Mouse (Mus musculus) limb, embryonic 12.5 days (tissue): ENCODE measurements around the gene Smyd3. TPM values are rescaled to one million over a fixed set of nuclear protein-coding genes. Genes with fewer than 3 reads are reported as not detected.

Experiments
- ATAC-seq: fragments of 200-750 bp; cut with Nextera tagmentation; 2 replicates; pipeline ENCODE4 v1.8.0; 2017; ENCODE audit warnings: low read depth, moderate TSS enrichment; ENCODE audit not compliant: insufficient number of reproducible peaks, insufficient read depth, low FRiP score, low TSS enrichment
- H3K27ac ChIP-seq: fragments of 300-500 bp; sonication (generic); 2 replicates; pipeline ENCODE4 v1.5.1; 2016; ENCODE audit warnings: mild to moderate bottlenecking, moderate library complexity
- H3K27me3 ChIP-seq: fragments of 300-500 bp; sonication (generic); 2 replicates; pipeline ENCODE4 v1.6.1; 2016; ENCODE audit warnings: mild to moderate bottlenecking, moderate library complexity
- H3K36me3 ChIP-seq: fragments of 300-500 bp; sonication (generic); 2 replicates; pipeline ENCODE4 v1.6.1; 2016; ENCODE audit warnings: mild to moderate bottlenecking, moderate library complexity
- H3K4me1 ChIP-seq: fragments of 300-500 bp; sonication (generic); replicated peaks from 2 replicates; pipeline ENCODE4 v1.6.1; 2016
- H3K4me2 ChIP-seq: fragments of 300-500 bp; sonication (generic); 2 replicates; pipeline ENCODE4 v1.6.1; 2016; ENCODE audit warnings: mild to moderate bottlenecking, moderate library complexity
- H3K4me3 ChIP-seq: fragments of 300-500 bp; sonication (generic); replicated peaks from 2 replicates; pipeline ENCODE4 v1.5.1; 2016; ENCODE audit warnings: mild to moderate bottlenecking
- H3K9ac ChIP-seq: fragments of 300-500 bp; sonication (generic); replicated peaks from 2 replicates; pipeline ENCODE4 v1.6.1; 2016; ENCODE audit warnings: mild to moderate bottlenecking, moderate library complexity
- H3K9me3 ChIP-seq: fragments of 300-500 bp; sonication (generic); 2 replicates; pipeline ENCODE4 v1.6.1; 2016; ENCODE audit warnings: mild to moderate bottlenecking, moderate library complexity
- WGBS: fragments of 180-500 bp; shearing (Covaris S2); methylation state at CpG from one replicate; pipeline ENCODE4 v1.1.7; 2016; 5-methylcytosine and 5-hydroxymethylcytosine counted together
- polyA plus RNA-seq: library from polyadenylated mRNA; unstranded; fragments of >200 nt; fragmentation: Nextera tagmentation; extraction: Ambion mirVana; gene quantifications from 2 replicates; pipeline ENCODE4 v1.2.1, GENCODE M21; 2016

The Smyd3 gene
- polyA plus RNA-seq, 1 experiment from 2014 or later = 26.5 TPM

DNA sequence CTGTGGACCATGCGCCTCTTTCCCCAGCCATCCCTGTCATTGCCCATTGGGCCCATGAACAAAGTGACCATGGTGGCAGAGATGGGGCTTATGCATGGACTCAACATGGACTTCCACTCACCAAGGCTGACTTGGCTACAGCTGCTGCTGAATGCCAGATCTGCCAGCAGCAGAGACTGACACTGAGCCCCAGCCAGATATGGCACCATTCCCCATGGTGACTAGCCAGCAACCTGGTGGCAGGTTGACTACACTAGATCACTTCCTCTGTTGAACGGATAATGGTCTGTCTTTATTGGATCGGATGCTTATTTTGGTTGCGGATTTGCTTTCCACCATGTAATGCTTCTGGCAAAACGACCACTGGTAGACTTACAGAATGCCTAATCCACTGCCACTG, 486.3 kb downstream of the Smyd3 start:
- H3K27ac ChIP-seq = no peak overlapping the region
- no peak overlapping the region for H3K9ac ChIP-seq
- ATAC-seq = no peak
- H3K36me3 ChIP-seq = no peaks in the 10 kb centered on the region
- H3K9me3 ChIP-seq = no peaks in the 10 kb centered on the region
- WGBS = 95% methylated on average over 5 of the region's 5 CpGs
- H3K4me2 ChIP-seq = no peak overlapping the region
- H3K27me3 ChIP-seq = no peaks in the 10 kb centered on the region
- H3K4me3 ChIP-seq = no peak overlapping the region
- no peaks in the 10 kb centered on the region for H3K4me1 ChIP-seq

DNA sequence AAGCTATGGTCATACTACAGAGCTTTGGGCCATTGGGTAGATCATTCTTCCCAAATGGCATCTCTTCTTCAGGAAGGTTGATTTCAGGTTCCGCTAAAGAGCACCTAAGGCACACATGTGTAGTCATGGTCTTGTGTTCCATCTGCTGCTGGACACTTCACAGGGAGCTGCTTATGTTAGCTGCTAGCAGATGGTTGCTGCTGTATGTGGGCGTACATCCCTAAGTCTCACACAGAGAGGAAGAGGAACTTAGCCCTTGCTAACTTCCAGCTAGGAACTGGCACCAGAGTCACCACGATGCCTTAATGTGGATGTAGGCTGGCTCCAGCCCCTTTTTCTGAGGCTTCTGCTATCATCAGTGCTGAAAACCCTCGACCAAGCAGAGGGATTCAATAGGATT, 491.2 kb downstream of the Smyd3 start:
- H3K27ac ChIP-seq = no peak overlapping the region
- 96% methylated on average over 4 of the region's 4 CpGs for WGBS

DNA sequence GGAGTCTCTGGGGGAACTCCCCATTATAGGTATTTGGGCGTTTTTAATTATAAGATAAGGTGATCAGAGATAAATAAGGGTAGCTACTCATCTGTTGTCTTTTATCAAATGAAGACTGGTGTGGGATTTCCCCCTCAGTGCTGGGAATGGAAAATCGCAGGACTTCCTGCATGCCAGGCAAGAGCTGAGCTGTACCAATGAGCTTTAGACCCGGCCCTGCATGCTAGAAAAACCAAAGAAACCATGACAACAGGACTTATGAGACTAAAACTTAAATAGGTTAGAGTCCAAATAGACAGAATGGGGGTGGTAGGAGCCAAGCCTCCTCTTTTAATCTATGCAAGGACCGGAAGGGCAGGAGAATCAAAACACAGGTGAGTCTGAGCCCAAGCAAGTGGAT, 492.7 kb downstream of the Smyd3 start:
- 81% methylated on average over 4 of the region's 4 CpGs for WGBS
- Histone ChIP-seq H3K9ac (no peak overlapping the region), H3K4me1 (peaks cover 3% of the 10 kb centered on the region; the same call in 1 of the 2 replicates), H3K27me3 (no peaks in the 10 kb centered on the region), H3K9me3 (no peaks in the 10 kb centered on the region), H3K4me3 (no peak overlapping the region), H3K36me3 (no peaks in the 10 kb centered on the region), H3K4me2 (no peak overlapping the region), H3K27ac (no peak overlapping the region)
- no peak for ATAC-seq

More for the DNA sequence above, 491.2 kb downstream of the Smyd3 start:
- Histone ChIP-seq H3K9ac (no peak overlapping the region), H3K27me3 (no peaks in the 10 kb centered on the region), H3K9me3 (no peaks in the 10 kb centered on the region), H3K4me3 (no peak overlapping the region), H3K4me2 (no peak overlapping the region), H3K36me3 (no peaks in the 10 kb centered on the region), H3K4me1 (peaks cover 3% of the 10 kb centered on the region; the same call in 1 of the 2 replicates)
- ATAC-seq = no peak

DNA sequence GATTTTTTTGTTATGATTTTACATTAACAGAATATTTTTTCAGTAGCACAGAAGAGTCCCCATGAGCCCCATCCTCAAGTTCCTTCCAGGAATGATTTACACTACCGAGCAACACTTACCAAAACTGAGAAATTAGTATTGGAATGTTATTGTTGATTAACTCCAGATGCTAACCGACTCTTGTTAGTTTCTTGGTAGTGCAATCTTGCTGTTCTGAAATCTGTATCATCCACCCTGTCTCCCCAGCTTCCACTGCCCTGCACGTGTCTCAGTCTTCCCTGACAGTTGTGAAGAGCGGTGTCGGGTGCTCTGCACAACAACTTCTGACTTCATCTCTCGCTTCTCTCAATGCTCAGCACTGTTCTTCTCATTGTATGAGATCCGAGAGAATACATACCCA, 494.4 kb downstream of the Smyd3 start:
- Histone ChIP-seq H3K27ac (no peak overlapping the region), H3K4me3 (no peak overlapping the region), H3K27me3 (no peaks in the 10 kb centered on the region), H3K9ac (no peak overlapping the region), H3K4me2 (no peak overlapping the region), H3K36me3 (no peaks in the 10 kb centered on the region), H3K4me1 (peaks cover 16% of the 10 kb centered on the region), H3K9me3 (no peaks in the 10 kb centered on the region)
- WGBS = 66% methylated on average over 7 of the region's 7 CpGs
- ATAC-seq = no peak

- WGBS = 93% methylated on average over 10 of the region's 10 CpGs
- Histone ChIP-seq H3K27ac (no peak overlapping the region), H3K36me3 (no peaks in the 10 kb centered on the region), H3K9me3 (no peaks in the 10 kb centered on the region), H3K4me3 (no peak overlapping the region), H3K4me2 (no peak overlapping the region), H3K27me3 (no peaks in the 10 kb centered on the region), H3K9ac (no peak overlapping the region), H3K4me1 (peaks cover 17% of the 10 kb centered on the region)
- ATAC-seq = no peak
Observed at GRCm38 (mm10) chr1:179017428-179017827, 500.4 kb downstream of the Smyd3 start.

DNA sequence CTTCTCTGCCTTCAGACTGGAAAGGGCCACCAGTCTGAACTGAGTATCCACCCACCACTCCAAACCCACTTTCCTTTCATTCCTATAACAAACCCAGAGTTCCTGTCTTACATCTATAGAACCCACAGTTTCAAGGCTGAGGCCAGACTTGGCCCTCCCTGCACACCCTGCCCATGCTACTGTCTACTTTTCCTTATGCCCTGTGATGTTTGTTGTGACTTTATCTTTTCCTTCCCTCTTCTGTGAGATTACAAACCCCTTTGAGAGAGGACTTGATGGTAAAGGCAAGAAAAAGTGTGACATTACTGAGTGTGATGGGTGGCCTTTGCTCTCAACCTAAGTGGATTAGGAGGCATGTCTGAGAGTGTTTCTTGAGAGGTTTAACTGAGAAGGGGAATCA, 504.8 kb downstream of the Smyd3 start:
- H3K4me1 ChIP-seq = peaks cover 9% of the 10 kb centered on the region; the same call in 1 of the 2 replicates
- no peak overlapping the region for H3K9ac ChIP-seq
- H3K27ac ChIP-seq = no peak overlapping the region
- no peak for ATAC-seq
- no peak overlapping the region for H3K4me2 ChIP-seq
- no peaks in the 10 kb centered on the region for H3K9me3 ChIP-seq
- no peaks in the 10 kb centered on the region for H3K27me3 ChIP-seq
- H3K4me3 ChIP-seq = no peak overlapping the region
- no peaks in the 10 kb centered on the region for H3K36me3 ChIP-seq

GRCm38 (mm10) chr1:179012273-179012672, 505.6 kb downstream of the Smyd3 start:
- H3K27me3 ChIP-seq = no peaks in the 10 kb centered on the region
- no peak overlapping the region for H3K4me2 ChIP-seq
- 87% methylated on average over 4 of the region's 4 CpGs for WGBS
- no peak overlapping the region for H3K27ac ChIP-seq
- no peaks in the 10 kb centered on the region for H3K9me3 ChIP-seq
- H3K36me3 ChIP-seq = no peaks in the 10 kb centered on the region
- peaks cover 9% of the 10 kb centered on the region; the same call in 1 of the 2 replicates for H3K4me1 ChIP-seq
- ATAC-seq = no peak
- no peak overlapping the region for H3K9ac ChIP-seq
- H3K4me3 ChIP-seq = no peak overlapping the region

DNA sequence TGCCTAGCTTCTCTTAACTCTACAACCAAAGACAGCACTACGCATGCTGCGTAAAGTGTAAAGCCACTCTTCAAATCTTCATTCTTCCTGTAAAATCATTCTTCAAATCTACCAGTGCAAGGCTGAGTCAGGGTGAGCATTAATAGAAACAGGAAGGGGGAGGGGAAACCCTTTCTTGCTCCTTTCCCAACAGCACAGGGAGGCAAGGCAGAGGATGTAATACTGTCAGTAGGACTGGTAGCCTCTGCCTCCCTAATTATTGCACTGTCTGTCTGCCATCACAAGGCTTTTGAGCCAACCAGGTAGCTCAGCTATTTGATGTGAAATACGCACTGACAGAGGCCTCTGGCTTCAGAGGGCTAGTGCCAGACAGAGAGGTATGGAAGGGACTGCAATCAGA, 507.1 kb downstream of the Smyd3 start:
- Histone ChIP-seq H3K9ac (no peak overlapping the region), H3K4me2 (no peak overlapping the region), H3K27ac (no peak overlapping the region), H3K36me3 (no peaks in the 10 kb centered on the region), H3K4me1 (peaks cover 6% of the 10 kb centered on the region; the same call in 1 of the 2 replicates), H3K4me3 (no peak overlapping the region), H3K9me3 (no peaks in the 10 kb centered on the region), H3K27me3 (no peaks in the 10 kb centered on the region)
- no peak for ATAC-seq
- WGBS = 89% methylated on average over 3 of the region's 3 CpGs

DNA sequence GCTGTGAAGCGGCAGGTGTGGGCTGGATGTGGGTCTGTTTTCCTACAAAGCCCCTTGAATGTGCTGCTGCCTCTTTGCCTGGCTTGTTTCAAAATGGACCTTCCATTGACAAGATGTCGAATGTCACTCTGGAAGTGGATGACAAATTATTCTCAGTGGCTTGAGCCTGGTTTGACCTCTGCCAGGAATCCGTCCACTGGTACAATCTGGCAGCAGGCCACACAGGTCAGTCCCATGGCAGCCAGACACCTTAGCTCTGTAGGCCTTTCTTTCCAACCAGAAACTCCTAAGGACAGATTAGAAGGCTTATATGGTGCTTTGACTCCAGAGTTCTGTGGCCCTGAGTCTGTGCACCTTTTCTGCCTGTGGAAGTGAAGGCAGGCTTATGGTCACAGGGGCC, 507.9 kb downstream of the Smyd3 start:
- Histone ChIP-seq H3K9ac (no peak overlapping the region), H3K36me3 (no peaks in the 10 kb centered on the region), H3K27ac (no peak overlapping the region), H3K4me3 (no peak overlapping the region), H3K27me3 (no peaks in the 10 kb centered on the region), H3K9me3 (0 out of 2 replicates have a peak, but pooled peaks cover 3% of the 10 kb centered on the region), H3K4me2 (no peak overlapping the region), H3K4me1 (peaks cover 6% of the 10 kb centered on the region; the same call in 1 of the 2 replicates)
- no peak for ATAC-seq
- 76% methylated on average over 3 of the region's 3 CpGs for WGBS

DNA sequence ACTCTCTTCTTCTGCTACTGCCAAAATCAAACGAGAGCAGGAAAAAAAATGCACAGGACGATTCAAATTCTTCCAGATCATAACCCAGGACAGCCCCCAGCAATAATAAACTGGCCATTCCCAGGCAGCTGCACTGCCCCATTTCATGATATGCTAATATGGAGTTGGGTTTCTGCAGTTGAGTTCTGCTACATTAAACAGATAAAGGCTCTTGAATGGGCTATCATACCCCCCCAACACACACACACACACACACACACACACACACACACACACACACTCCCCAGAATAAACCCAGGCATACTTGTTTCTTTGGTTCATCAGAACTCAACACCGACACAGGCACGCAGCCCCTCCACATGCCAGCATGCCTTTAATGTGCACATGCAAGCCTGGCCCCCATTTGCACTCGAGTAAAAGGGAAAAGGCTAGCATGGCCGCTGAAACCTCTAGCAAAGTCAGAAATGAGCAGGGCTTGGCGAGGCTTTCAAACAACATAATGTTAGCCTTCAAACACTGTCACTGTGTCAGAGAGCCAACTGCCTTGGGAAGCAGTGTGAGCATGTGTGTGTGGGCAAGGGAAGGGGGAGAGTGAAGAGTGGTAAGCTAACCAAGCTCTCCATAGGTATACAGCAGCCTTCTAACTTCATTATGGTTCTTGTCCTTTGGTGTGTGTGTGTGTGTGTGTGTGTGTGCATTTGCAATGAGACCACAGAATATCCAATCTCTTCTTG, 513.5 kb downstream of the Smyd3 start:
- no peak for ATAC-seq
- WGBS = 69% methylated on average over 7 of the region's 7 CpGs
- no peak overlapping the region for H3K27ac ChIP-seq
- peaks cover 13% of the 10 kb centered on the region for H3K4me1 ChIP-seq
- no peaks in the 10 kb centered on the region for H3K36me3 ChIP-seq
- no peak overlapping the region for H3K4me2 ChIP-seq
- no peak overlapping the region for H3K4me3 ChIP-seq
- no peak overlapping the region for H3K9ac ChIP-seq
- H3K27me3 ChIP-seq = no peaks in the 10 kb centered on the region
- H3K9me3 ChIP-seq = 0 out of 2 replicates have a peak, but pooled peaks cover 3% of the 10 kb centered on the region

DNA sequence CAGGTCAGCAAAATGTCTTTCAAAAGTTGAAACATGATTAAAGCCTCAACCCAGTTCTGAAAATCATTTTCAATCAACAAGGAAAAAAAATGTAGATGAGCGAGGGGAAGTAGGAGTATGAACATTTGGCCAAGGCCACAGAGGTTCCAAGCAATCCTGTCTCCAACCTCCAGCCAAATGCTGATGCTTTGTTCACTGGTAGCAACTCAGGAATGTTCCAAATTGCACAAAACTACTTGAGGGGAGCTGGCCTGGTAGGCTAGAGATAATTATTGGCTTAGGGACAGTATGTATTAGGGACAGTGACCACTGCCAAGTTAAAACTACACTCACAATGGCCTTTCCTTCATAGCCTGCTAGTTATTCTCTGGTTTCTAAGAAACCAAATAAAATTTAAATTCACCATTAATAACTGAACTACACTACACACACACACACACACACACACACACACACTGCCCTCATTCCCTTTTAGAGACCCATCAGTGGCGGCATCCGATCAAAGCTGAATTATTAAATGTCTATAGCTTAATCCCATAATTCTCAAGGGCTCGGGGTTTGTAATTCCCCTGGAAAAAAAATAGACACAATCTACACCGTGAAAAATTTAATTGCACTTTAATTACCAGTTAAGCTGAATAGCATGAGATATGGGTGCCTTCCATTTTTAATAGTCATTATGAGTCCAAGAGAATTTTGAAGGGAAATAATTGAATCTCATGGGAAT, 514.3 kb downstream of the Smyd3 start:
- no peak overlapping the region for H3K27ac ChIP-seq
- H3K4me2 ChIP-seq = no peak overlapping the region
- 0 out of 2 replicates have a peak, but pooled peaks cover 3% of the 10 kb centered on the region for H3K9me3 ChIP-seq
- H3K36me3 ChIP-seq = no peaks in the 10 kb centered on the region
- H3K4me3 ChIP-seq = no peak overlapping the region
- H3K27me3 ChIP-seq = no peaks in the 10 kb centered on the region
- peaks cover 16% of the 10 kb centered on the region for H3K4me1 ChIP-seq
- 85% methylated on average over 5 of the region's 5 CpGs for WGBS
- H3K9ac ChIP-seq = no peak overlapping the region
- ATAC-seq = no peak
